Mouse (Mus musculus) B cell, adult 2 months (primary cell): ENCODE results near the gene Olfr1120.
"Not testable (repeated sequence)": the region's sequence is repeated elsewhere in the genome, so short reads cannot be mapped to it uniquely, and the experiment has no call there.

Source experiments
- DNase-seq, 2 experiments: peaks; one replicate each; pipeline ENCODE4 v3.0.0; 2022

Olfr1120 gene

DNA sequence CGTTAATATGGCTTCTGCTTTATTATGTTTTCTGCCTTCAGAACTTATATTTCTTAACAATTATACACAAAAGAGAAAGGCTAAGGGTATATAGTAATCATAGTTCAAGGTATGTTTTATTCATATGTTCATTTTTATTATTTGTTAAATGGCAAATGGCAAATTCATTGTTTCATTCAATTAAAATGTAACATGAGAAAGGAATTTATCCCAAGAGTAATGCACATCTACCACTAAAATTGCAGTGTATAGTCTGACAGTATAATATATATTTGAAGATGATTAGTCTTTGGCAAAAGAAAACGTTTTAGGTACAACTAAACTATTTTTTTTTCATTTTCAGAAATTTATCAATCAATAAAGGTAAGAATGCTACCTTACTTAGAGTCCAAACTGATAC, at the start of gene Olfr1120:
Olfr1120 (plus strand) TSS at position 301 of the 400 bp plus-strand sequence.
- DNase-seq, result no peak

- no peak for DNase-seq
Measured at GRCm38 (mm10) chr2:87307281-87307680, 47.3 kb upstream of the Olfr1120 start, which contains the start of gene Olfr1118. Gene Olfr1118, plus strand, starts transcription at chr2:87307581.

DNA sequence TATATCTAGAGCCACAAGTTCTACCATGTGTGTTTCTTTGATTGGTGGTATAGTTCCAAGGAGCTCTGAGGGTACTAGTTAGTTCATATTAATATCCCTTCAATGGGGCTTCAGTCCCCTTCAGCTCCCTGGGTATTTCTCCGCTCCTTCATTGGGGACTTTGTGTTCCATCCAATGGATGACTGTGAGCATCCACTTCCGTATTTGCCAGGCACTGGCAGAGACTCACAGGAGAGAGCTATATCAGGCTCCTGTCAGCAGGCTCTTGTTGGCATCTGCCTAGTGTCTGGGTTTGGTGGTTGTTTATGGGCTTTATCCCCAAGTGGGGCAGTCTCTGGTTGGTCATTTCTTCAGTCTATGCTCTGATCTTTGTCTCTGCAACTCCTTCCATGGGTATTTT, 5.5 kb downstream of the Olfr1120 start:
- not testable (repeated sequence) for DNase-seq

GRCm38 (mm10) chr2:87369595-87369994, 15.0 kb downstream of the Olfr1120 start, which contains the start of gene Olfr1121:
Gene Olfr1121, plus strand, starts transcription at chr2:87369895.
- no peak for DNase-seq

DNA sequence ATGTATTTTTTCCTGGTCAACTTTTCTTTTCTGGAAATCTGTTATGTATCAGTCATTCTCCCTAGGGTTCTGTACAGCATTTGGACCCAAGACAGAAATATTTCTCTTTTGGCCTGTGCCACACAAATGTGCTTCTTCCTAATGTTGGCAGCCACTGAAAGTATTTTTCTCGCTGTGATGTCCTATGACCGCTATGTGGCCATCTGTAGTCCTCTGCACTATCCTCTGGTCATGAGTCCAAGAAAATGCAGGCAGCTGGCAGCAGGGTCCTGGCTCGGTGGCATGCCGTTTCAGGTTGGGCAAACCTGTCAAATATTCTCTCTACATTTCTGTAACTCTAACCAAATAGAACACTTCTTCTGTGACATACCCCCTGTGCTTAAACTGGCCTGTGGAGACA, 17.1 kb downstream of the Olfr1120 start:
- no peak for DNase-seq

DNA sequence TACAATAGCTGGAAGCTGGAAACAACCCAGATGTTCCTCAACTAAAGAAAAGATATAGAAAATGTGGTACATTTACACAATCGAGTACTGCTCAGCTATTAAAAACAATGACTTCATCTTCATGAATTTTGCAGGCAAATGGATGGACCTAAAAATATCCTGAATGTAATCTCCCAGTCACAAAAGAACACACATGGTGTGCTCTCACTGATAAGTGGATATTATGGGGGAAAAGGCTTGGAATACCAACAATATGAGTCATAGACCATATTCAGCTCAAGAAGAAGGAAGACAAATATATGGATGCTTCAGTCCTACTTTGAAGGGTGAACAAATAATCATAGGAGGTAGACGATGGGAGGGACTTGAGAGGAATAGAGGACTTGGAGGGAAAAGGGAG, 29.3 kb downstream of the Olfr1120 start:
- no peak for DNase-seq

DNA sequence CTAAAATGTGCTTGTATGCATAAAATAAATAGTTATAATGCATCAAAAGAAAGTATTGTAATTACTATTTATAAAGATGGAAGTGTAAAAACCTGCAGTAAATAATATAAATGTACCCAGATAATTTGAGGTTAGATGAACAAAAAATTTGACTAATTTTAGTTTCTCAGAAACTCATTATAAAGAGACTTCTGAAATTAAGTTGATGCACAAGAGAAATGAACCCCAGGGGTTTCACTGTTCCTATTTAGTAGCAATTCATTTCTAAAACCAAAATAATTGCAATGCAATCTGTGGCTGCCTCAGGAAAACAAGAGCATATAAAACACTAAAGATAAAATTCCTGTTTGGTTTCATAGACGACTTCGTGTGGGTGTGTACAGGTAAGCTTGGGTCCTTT, 30.9 kb downstream of the Olfr1120 start, which contains the start of gene Olfr1122:
Olfr1122 (plus strand) TSS at position 301 of the 400 bp plus-strand sequence.
- DNase-seq, result no peak

DNA sequence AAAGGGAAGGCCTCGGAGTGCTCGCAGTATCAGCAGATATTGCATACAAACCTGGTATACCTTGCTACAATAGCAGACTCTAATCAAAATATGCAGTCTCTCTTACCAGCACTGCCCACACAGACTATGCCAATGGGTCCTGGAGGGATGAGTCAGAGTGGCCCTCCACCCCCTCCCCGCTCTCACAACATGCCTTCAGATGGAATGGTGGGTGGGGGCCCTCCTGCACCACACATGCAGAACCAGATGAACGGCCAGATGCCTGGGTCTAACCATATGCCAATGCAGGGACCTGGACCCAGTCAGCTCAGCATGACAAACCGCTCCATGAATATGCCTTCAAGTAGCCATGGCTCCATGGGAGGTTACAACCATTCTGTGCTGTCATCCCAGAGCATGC, 39.0 kb downstream of the Olfr1120 start:
- not testable (repeated sequence) for DNase-seq

DNA sequence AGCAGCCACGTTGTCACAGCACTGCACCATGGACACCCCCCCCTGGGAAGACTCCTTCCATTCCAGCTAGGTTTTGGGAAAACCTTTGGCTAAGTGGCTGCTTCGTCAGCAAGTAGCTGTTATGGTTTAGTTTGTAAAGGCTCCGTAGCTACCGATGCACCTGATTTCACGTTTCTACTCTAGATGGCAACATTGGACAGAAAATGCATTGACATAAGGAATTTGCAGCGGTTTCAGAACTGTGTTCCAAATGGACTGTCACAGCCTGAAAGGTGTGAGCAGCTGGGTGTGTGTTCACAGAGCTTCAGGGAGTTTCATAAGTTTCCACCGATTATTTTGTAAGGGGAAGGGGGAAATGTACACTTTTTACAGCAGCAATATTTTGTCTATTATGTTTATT, 40.1 kb downstream of the Olfr1120 start:
- not testable (repeated sequence) for DNase-seq
